Mouse (Mus musculus) thymus, adult 2 months (tissue): ENCODE measurements around the gene Pogk.

Experiments
- CTCF ChIP-seq: fragments of 200-500 bp; IDR thresholded peaks from 2 replicates; pipeline ENCODE4 v1.5.1; 2012; ENCODE audit warnings: mild to moderate bottlenecking, control low read depth, low read length, moderate library complexity, borderline replicate concordance; ENCODE audit not compliant: control insufficient read depth, poor library complexity, insufficient read depth; ENCODE audit errors: extremely low read depth
- POLR2A ChIP-seq: fragments of 200-500 bp; IDR thresholded peaks from 2 replicates; pipeline ENCODE4 v1.6.1; 2012; ENCODE audit warnings: mild to moderate bottlenecking, low read length, control low read depth, moderate library complexity; ENCODE audit not compliant: control insufficient read depth, poor library complexity, insufficient read depth; ENCODE audit errors: extremely low read depth

DNA sequence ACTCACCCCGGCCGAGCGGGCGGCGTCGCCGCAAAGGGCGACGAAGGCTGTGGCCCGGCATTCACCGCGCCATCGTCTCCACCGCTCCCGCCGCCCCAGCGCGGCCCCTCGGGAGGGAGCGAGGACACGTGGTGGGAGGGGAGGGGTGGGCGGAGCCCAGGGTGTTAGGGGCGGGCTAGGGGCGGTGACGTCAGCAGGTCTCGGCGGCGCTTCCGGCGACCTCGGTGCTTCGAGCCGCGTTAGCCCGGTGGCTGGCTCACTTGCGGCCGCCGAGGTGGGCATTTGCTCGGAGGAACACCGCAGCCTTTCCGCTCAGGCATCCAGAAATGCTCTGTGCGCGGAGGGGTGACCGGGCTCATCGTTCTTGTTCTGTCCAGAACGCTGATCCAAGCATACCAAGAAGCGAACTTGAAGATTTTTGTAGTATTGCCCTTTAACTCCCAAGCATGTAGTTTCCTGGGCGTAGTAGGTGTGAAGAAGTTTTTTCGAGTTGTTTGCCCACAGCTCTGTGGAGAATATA is at the start of gene Pogk:
- TF ChIP-seq CTCF, result no peak
- TF ChIP-seq POLR2A, result peak; percentile 40; the same call in 1 of the 2 replicates
